Mouse (Mus musculus) 416B (cell line): ENCODE results near the gene Rhot2.

ENCODE experiments used
- DNase-seq: peaks from one replicate; pipeline ENCODE4 v3.0.0; 2011; ENCODE audit warnings: low read depth

The Rhot2 gene

GRCm38 (mm10) chr17:25874148-25874720 lies 29.6 kb upstream of the Rhot2 start:
- DNase-seq = no peak

- DNase-seq = no peak
Measured at GRCm38 (mm10) chr17:25873405-25874147, 28.9 kb upstream of the Rhot2 start.

GRCm38 (mm10) chr17:25872676-25873075 lies 28.0 kb upstream of the Rhot2 start:
- no peak for DNase-seq

GRCm38 (mm10) chr17:25871566-25871965 lies 26.9 kb upstream of the Rhot2 start:
- DNase-seq = peak; percentile 29

DNA sequence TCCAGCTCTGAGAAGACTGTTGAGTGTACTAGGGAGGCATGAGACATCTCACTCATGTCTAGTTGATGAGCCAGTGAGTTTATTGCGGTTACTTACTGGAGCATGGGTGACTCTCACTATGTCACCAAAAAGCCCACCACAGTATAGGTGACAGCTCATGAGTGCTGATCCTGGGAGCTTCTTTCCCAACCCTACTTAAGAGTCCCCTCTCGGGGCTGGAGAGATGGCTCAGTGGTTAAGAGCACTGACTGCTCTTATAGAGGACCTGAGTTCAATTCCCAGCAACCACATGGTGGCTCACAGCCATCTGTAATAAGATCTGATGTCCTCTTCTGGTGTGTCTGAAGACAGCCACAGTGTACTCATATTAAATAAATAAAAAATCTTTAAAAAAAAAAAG lies 25.3 kb upstream of the Rhot2 start:
- no peak for DNase-seq

- no peak for DNase-seq
Measured at GRCm38 (mm10) chr17:25869498-25869897, 24.8 kb upstream of the Rhot2 start.

- DNase-seq = peak; percentile 86
Measured at GRCm38 (mm10) chr17:25868601-25869191, 24.0 kb upstream of the Rhot2 start, which contains the start of gene Mcrip2. TSS of gene Mcrip2 (minus strand) at chr17:25868764.

- peak; percentile 72 for DNase-seq
Measured at GRCm38 (mm10) chr17:25867836-25868600, 23.4 kb upstream of the Rhot2 start.

GRCm38 (mm10) chr17:25867509-25867835 lies 22.8 kb upstream of the Rhot2 start:
- no peak for DNase-seq

DNA sequence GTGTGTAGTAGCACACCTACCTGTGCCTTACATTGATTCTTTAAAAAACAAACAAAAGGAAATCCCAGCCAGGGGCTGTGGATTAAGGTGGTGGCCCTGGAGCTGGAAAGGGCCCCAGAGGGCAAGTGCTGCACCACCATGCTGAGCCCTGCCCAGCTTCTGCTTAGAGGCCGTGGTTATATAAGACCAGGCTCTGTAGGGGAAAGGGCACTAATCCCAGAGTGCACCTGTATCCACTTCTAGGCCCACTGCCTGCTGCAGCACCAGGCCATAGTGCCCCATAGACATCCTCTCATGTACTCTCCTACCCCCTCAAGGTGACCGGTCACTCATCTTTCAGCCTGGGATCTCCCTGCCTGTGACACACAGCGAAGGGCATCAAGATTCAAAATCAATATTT lies 21.5 kb upstream of the Rhot2 start:
- DNase-seq = no peak

DNA sequence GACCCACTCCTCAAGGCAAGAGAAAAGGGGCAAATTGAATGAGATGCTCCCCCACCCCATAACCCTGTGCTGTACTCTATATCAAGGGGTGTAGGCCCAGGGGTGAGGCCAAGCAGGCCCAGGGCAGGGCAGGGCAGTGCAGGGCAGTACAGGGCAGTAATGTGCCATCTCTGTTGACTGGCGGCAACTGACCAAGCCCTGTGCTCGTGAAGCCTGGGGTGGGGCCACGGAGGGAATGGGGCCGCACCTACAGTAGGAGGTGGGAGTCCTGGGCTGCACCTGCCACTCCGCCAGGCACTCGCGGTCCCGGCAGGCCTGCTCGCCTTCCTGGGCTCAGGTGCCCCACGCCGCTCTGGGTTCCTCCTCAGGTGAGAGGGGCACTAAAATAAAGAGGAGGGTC lies 20.6 kb upstream of the Rhot2 start:
- no peak for DNase-seq

DNA sequence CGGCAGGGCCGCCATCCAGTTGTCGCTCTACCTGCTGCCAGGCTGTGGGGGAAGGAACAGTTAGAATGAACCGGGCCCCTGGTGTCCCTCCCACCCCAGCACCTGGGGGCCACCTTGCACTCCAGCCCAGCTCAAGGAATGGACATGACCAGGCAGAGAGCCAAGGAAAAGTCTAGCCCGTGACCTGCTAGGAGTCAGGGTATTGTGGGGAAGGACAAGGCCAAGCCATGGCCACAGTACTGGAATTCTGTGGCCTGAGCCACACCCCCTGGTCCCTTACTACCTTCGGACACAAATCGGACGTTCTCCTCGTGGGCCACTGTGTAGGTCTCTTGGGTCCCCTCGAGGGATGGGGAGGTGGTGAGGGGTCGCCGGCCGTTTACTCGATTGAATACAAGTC lies 19.7 kb upstream of the Rhot2 start:
- DNase-seq = no peak

- no peak for DNase-seq
Measured at GRCm38 (mm10) chr17:25863681-25864080, 19.0 kb upstream of the Rhot2 start.

DNA sequence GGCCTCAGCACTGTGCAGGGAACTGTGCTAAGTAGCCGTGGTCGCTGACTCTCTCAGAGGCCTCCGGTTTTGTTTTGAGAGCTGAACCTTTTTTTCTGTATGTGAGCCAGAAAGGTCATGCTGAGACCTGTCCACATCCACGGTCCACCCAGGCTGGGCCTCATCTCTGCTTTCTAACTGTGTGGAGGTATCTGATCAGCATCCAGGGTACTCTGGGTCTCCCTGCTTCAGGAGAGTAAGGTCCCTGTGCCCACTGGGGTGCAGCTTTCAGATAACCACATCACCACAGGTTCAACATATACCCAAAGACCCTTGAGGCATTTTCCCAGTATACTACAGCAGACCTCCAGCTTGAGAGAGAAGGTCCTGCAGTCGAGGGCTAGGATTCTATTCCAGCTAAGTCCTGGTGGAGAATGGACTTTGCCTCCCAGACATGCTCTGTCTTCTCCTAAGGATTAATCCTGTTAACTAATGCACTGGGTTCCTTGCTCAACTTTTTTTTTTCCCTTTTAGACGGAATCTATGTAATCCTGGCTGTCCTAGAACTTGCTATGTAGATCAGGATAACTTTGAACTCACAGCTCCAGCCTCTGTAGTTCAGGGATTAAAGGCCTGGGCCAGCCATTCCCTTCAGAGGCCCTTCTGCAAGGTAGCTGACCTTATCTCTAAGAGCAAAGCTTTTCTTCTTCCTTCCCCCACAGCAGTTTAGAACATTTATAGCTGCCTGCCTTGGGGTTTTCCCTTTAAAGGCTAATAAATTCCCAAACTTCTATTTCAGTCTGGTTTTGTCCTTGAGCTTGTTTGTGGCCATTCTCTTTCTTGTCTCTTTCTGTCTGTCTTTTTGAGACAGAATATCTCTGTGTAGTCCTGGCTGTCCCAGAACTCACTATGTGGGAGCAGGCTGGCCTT lies 17.3 kb upstream of the Rhot2 start:
- DNase-seq = peak; percentile 22

DNA sequence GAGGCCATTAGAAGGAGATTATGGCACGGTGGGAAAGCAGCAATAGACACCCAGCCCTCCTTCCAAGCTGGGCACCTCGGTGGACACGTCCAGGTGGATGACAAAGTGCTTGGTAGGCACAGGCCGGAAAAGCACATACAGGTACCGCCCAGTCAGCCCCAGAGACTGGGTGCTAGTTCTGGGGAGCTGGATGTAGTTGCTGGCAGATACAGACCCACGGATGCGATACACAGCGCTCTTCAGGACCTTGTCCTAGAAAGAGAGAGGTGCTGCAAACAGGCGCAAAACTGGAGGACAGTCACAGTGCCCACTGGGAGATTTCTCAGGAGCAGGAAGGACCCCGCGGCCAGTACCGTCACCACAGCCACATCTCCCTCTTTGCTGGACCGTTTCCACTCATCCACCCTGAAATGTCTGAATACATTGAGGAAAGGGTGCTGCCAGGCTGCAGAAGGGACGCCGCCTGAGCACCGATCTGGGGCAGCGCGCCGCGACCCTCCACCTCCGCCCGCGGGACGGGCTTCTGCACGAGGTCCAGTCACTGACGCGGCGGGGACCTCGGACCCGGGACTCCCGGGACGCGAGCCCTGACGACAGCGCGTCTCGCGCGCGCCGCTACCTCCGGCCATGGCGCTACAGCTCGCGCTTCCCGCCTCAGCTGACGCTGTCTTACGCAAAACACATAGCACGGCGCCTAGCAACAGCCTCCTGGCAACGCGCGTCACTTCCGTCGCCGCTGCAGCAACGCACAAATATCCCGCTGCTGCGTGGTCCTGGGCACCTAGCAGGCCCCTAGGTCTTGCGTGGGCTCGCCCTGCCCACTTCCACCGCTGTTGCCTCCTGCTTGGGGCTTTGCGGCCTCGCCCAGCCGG lies 16.4 kb upstream of the Rhot2 start, which contains the start of gene Wdr90:
Wdr90 (minus strand) TSS at position 670 of the 872 bp plus-strand sequence.
- peak; percentile 94 for DNase-seq

GRCm38 (mm10) chr17:25860229-25860628 lies 15.6 kb upstream of the Rhot2 start:
- no peak for DNase-seq

GRCm38 (mm10) chr17:25843636-25844395 lies 835 bp downstream of the Rhot2 start:
- DNase-seq = no peak

GRCm38 (mm10) chr17:25843122-25843521 lies 1.5 kb downstream of the Rhot2 start:
- no peak for DNase-seq

DNA sequence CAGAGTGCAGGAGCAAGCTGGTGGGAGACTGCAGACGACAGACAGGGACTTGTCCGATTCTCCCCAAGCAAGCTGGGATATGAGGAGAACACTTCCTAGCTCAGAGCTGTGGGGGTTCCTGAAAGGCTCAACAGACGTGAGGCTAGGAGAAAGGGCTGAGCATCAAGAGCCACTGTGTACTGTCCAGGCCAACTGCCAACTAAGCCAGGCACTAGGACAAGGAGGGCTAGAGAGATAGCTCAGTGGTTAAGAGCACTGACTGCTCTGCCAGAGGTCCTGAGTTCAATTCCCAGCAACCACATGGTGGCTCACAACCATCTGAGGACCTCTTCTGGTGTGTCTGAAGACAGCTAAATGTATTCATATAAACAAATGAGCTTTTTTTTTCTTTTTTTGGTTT lies 2.1 kb downstream of the Rhot2 start:
- no peak for DNase-seq
